Mouse (Mus musculus): ENCODE results near the gene Atp5l. TPM values are rescaled to one million over a fixed set of nuclear protein-coding genes. Genes with fewer than 3 reads are reported as not detected.

Gene Atp5l
- polyA plus RNA-seq, 1 experiment from 2014 or later: 753 TPM

DNA sequence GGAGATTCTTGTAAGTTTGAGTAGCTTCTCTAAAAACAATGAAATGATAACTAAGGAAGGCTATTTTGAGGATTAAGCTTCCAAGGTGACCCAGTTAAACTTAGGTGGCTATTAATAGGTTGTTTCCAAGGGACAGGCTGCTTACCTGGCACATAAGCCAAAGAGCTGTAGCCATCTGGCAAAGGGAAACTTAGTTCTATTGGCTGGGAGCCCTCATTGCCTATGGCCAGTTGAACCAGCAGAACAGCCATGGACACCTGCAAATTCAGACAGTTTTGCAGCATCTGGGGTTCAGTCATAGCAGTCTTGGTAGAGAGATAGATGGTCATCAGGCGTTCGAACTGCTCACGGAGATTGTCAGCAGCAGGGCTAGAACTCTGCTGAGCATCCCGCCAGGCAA is 21.9 kb upstream of the Atp5l start:
- H3K36me3 ChIP-seq (ENCODE audit: insufficient read depth, low read length): peaks cover 53% of the 10 kb centered on the region
- H3K4me2 ChIP-seq (replicated peaks; ENCODE audit: low read depth, low read length): no peak overlapping the region
- H3K9me3 ChIP-seq (ENCODE audit: low read length): no peaks in the 10 kb centered on the region
- H3K4me1 ChIP-seq (ENCODE audit: insufficient read depth, low read length): no peaks in the 10 kb centered on the region
- no peak overlapping the region for H3K27ac ChIP-seq (ENCODE audit: low read length)
- H3K9ac ChIP-seq (replicated peaks; ENCODE audit: low read length): no peak overlapping the region
- H3K4me3 ChIP-seq (ENCODE audit: low read length): no peak overlapping the region
- 98% methylated on average over 4 of the region's 4 CpGs for WGBS
- ATAC-seq (ENCODE audit: low FRiP score, low TSS enrichment): no peak
- no peaks in the 10 kb centered on the region for H3K27me3 ChIP-seq (ENCODE audit: insufficient read depth, low read length)

DNA sequence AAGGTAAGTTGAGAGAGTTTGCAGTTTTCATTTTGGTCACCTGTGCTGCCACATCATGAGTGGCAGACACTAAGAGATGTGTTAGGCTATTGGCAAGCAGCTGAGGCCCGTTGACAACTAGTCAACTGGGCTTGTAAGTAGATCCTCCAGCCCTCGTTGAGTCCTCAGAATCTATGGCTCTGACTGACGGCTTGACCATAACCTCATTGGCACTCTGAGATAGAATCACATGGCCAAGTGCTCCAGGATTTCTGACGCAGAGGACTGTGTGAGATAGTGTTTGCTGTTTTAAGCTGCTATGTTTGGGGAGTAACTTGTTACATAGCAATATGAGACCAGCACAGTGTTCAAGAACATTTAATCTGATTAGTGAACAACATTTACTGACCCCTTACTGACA is 21.2 kb upstream of the Atp5l start:
- H3K27ac ChIP-seq (ENCODE audit: low read length): no peak overlapping the region
- no peaks in the 10 kb centered on the region for H3K4me1 ChIP-seq (ENCODE audit: insufficient read depth, low read length)
- H3K9me3 ChIP-seq (ENCODE audit: low read length): no peaks in the 10 kb centered on the region
- H3K27me3 ChIP-seq (ENCODE audit: insufficient read depth, low read length): no peaks in the 10 kb centered on the region
- ATAC-seq (ENCODE audit: low FRiP score, low TSS enrichment): no peak
- WGBS: 80% methylated on average over 4 of the region's 4 CpGs
- H3K4me3 ChIP-seq (ENCODE audit: low read length): no peak overlapping the region
- H3K4me2 ChIP-seq (replicated peaks; ENCODE audit: low read depth, low read length): no peak overlapping the region
- no peak overlapping the region for H3K9ac ChIP-seq (replicated peaks; ENCODE audit: low read length)
- H3K36me3 ChIP-seq (ENCODE audit: insufficient read depth, low read length): peaks cover 52% of the 10 kb centered on the region

GRCm38 (mm10) chr9:44921543-44921942 is 1.0 kb upstream of the Atp5l start:
- WGBS: 76% methylated on average over 2 of the region's 2 CpGs
- no peak overlapping the region; the same call in 1 of the 2 replicates for H3K9ac ChIP-seq (replicated peaks; ENCODE audit: low read length)

DNA sequence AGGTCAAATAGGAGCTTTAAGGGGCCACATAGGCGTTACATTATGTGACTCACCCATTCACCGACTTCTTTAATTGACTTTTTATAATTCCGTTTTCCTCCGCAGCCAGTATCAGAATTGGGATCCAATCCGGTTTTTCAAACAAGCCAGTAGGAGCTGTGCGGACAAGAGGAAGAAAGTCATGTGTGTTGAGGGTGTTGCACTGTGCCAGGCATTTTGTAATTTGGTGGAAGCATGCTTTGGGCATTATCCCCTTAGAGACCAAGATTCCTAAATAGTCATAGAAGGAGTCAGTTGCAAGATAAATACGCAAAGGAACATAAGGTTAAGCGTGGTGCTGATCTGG is 554 bp upstream of the Atp5l start:
- 1% methylated on average over 8 of the region's 8 CpGs for WGBS
- peak overlapping the region; percentile 94 for H3K9ac ChIP-seq (replicated peaks; ENCODE audit: low read length)
- H3K4me3 ChIP-seq (ENCODE audit: low read length): peak overlapping the region; percentile 95
- no peaks in the 10 kb centered on the region for H3K27me3 ChIP-seq (ENCODE audit: insufficient read depth, low read length)
- peak overlapping the region; percentile 66 for H3K4me2 ChIP-seq (replicated peaks; ENCODE audit: low read depth, low read length)
- ATAC-seq (ENCODE audit: low FRiP score, low TSS enrichment): peak; percentile 90
- H3K4me1 ChIP-seq (ENCODE audit: insufficient read depth, low read length): peaks cover 8% of the 10 kb centered on the region
- H3K27ac ChIP-seq (ENCODE audit: low read length): peak overlapping the region; percentile 97
- H3K9me3 ChIP-seq (ENCODE audit: low read length): no peaks in the 10 kb centered on the region
- H3K36me3 ChIP-seq (ENCODE audit: insufficient read depth, low read length): no peaks in the 10 kb centered on the region

More at GRCm38 (mm10) chr9:44921543-44921942, 1.0 kb upstream of the Atp5l start:
- no peak for ATAC-seq (ENCODE audit: low FRiP score, low TSS enrichment)
- Histone ChIP-seq H3K4me1 (ENCODE audit: insufficient read depth, low read length) (peaks cover 8% of the 10 kb centered on the region), H3K4me3 (ENCODE audit: low read length) (peak overlapping the region; percentile 95), H3K27ac (ENCODE audit: low read length) (peak overlapping the region; percentile 97; the same call in 1 of the 2 replicates), H3K4me2 (replicated peaks; ENCODE audit: low read depth, low read length) (peak overlapping the region; percentile 66), H3K27me3 (ENCODE audit: insufficient read depth, low read length) (no peaks in the 10 kb centered on the region), H3K36me3 (ENCODE audit: insufficient read depth, low read length) (no peaks in the 10 kb centered on the region), H3K9me3 (ENCODE audit: low read length) (no peaks in the 10 kb centered on the region)

DNA sequence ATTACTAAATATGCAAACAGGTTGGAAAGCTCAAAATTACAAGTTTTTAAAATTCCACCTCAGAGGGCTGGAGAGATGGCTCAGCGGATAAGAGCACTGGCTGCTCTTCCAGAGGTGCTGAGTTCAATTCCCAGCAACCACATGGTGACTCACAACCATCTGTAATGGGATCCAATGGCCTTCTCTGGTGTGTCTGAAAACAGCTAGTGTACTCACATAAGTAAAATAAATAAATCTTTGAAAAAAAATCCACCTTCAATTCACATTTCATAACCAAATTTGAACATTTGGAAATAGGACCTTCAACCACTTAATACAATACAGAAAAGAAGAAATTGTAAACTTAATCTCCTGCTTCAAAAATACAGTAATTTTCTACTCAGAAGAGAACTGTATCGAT is 936 bp downstream of the Atp5l start:
- H3K27me3 ChIP-seq (ENCODE audit: insufficient read depth, low read length): no peaks in the 10 kb centered on the region
- peak overlapping the region; percentile 94 for H3K9ac ChIP-seq (replicated peaks; ENCODE audit: low read length)
- H3K27ac ChIP-seq (ENCODE audit: low read length): no peak overlapping the region
- no peaks in the 10 kb centered on the region for H3K36me3 ChIP-seq (ENCODE audit: insufficient read depth, low read length)
- no peak for ATAC-seq (ENCODE audit: low FRiP score, low TSS enrichment)
- H3K4me3 ChIP-seq (ENCODE audit: low read length): peak overlapping the region; percentile 95
- H3K4me1 ChIP-seq (ENCODE audit: insufficient read depth, low read length): peaks cover 18% of the 10 kb centered on the region
- 30% methylated on average over 2 of the region's 2 CpGs for WGBS
- no peaks in the 10 kb centered on the region for H3K9me3 ChIP-seq (ENCODE audit: low read length)
- peak overlapping the region; percentile 76 for H3K4me2 ChIP-seq (replicated peaks; ENCODE audit: low read depth, low read length)

GRCm38 (mm10) chr9:44916196-44916595 is 4.3 kb downstream of the Atp5l start:
- Histone ChIP-seq H3K36me3 (ENCODE audit: insufficient read depth, low read length) (peaks cover 15% of the 10 kb centered on the region), H3K4me2 (replicated peaks; ENCODE audit: low read depth, low read length) (no peak overlapping the region), H3K9me3 (ENCODE audit: low read length) (no peaks in the 10 kb centered on the region), H3K4me1 (ENCODE audit: insufficient read depth, low read length) (peaks cover 15% of the 10 kb centered on the region), H3K4me3 (ENCODE audit: low read length) (no peak overlapping the region), H3K27me3 (ENCODE audit: insufficient read depth, low read length) (no peaks in the 10 kb centered on the region), H3K9ac (replicated peaks; ENCODE audit: low read length) (no peak overlapping the region), H3K27ac (ENCODE audit: low read length) (no peak overlapping the region)
- WGBS: 44% methylated on average over 1 of the region's 1 CpGs
- ATAC-seq (ENCODE audit: low FRiP score, low TSS enrichment): no peak

- Histone ChIP-seq H3K4me3 (ENCODE audit: low read length) (no peak overlapping the region), H3K4me1 (ENCODE audit: insufficient read depth, low read length) (peaks cover 15% of the 10 kb centered on the region), H3K27ac (ENCODE audit: low read length) (0 out of 2 replicates have a peak overlapping the region, but pooled peaks have one; percentile 63), H3K9me3 (ENCODE audit: low read length) (no peaks in the 10 kb centered on the region), H3K36me3 (ENCODE audit: insufficient read depth, low read length) (peaks cover 28% of the 10 kb centered on the region), H3K4me2 (replicated peaks; ENCODE audit: low read depth, low read length) (no peak overlapping the region; the same call in 1 of the 2 replicates), H3K9ac (replicated peaks; ENCODE audit: low read length) (no peak overlapping the region), H3K27me3 (ENCODE audit: insufficient read depth, low read length) (no peaks in the 10 kb centered on the region)
- WGBS: 16% methylated on average over 4 of the region's 4 CpGs
- no peak for ATAC-seq (ENCODE audit: low FRiP score, low TSS enrichment)
Measured at GRCm38 (mm10) chr9:44914706-44915105, 5.8 kb downstream of the Atp5l start.

DNA sequence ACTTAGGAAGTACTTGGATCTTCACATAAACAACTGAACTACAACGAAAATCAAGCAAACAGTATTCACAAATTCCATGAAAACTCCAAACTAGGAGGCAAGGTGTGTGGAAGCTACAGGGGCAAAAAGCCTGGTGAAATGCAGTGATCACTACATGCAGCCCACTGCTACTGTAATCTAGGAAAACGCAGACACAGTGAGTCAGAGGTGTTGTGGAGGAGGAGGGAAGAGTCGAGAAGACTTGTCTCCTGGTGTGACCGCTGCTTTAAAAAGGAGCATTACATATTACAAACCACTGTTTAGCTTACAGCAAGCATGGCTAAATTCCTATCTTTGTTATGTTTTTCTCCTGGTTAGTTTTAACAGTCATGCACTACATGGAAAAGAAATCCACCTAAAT is 9.2 kb downstream of the Atp5l start:
- WGBS: 93% methylated on average over 4 of the region's 4 CpGs
- no peaks in the 10 kb centered on the region for H3K27me3 ChIP-seq (ENCODE audit: insufficient read depth, low read length)
- H3K4me2 ChIP-seq (replicated peaks; ENCODE audit: low read depth, low read length): no peak overlapping the region
- H3K27ac ChIP-seq (ENCODE audit: low read length): no peak overlapping the region
- no peak for ATAC-seq (ENCODE audit: low FRiP score, low TSS enrichment)
- H3K4me3 ChIP-seq (ENCODE audit: low read length): no peak overlapping the region
- H3K9me3 ChIP-seq (ENCODE audit: low read length): no peaks in the 10 kb centered on the region
- H3K9ac ChIP-seq (replicated peaks; ENCODE audit: low read length): no peak overlapping the region
- peaks cover 11% of the 10 kb centered on the region for H3K4me1 ChIP-seq (ENCODE audit: insufficient read depth, low read length)
- peaks cover 28% of the 10 kb centered on the region for H3K36me3 ChIP-seq (ENCODE audit: insufficient read depth, low read length)

- ATAC-seq (ENCODE audit: low FRiP score, low TSS enrichment): no peak
- Histone ChIP-seq H3K36me3 (ENCODE audit: insufficient read depth, low read length) (peaks cover 9% of the 10 kb centered on the region), H3K27ac (ENCODE audit: low read length) (no peak overlapping the region), H3K27me3 (ENCODE audit: insufficient read depth, low read length) (no peaks in the 10 kb centered on the region), H3K9ac (replicated peaks; ENCODE audit: low read length) (no peak overlapping the region), H3K4me1 (ENCODE audit: insufficient read depth, low read length) (no peaks in the 10 kb centered on the region), H3K9me3 (ENCODE audit: low read length) (no peaks in the 10 kb centered on the region), H3K4me2 (replicated peaks; ENCODE audit: low read depth, low read length) (no peak overlapping the region), H3K4me3 (ENCODE audit: low read length) (no peak overlapping the region)
- 82% methylated on average over 4 of the region's 4 CpGs for WGBS
Measured at GRCm38 (mm10) chr9:44905620-44906019, 14.9 kb downstream of the Atp5l start.

GRCm38 (mm10) chr9:44904964-44905363 is 15.6 kb downstream of the Atp5l start:
- WGBS: 67% methylated on average over 5 of the region's 5 CpGs
- H3K27ac ChIP-seq (ENCODE audit: low read length): no peak overlapping the region

More at GRCm38 (mm10) chr9:44904964-44905363, 15.6 kb downstream of the Atp5l start:
- H3K4me3 ChIP-seq (ENCODE audit: low read length): no peak overlapping the region
- H3K4me2 ChIP-seq (replicated peaks; ENCODE audit: low read depth, low read length): no peak overlapping the region
- H3K4me1 ChIP-seq (ENCODE audit: insufficient read depth, low read length): no peaks in the 10 kb centered on the region
- no peaks in the 10 kb centered on the region for H3K27me3 ChIP-seq (ENCODE audit: insufficient read depth, low read length)
- peaks cover 2% of the 10 kb centered on the region; the same call in 1 of the 2 replicates for H3K36me3 ChIP-seq (ENCODE audit: insufficient read depth, low read length)
- no peak for ATAC-seq (ENCODE audit: low FRiP score, low TSS enrichment)
- H3K9ac ChIP-seq (replicated peaks; ENCODE audit: low read length): no peak overlapping the region
- H3K9me3 ChIP-seq (ENCODE audit: low read length): no peaks in the 10 kb centered on the region

Data from kidney, embryonic 16.5 days (tissue).